Mouse (Mus musculus) CH12.LX (cell line): ENCODE results near the gene Olfr1124.

Experiments
- CTCF ChIP-seq, 2 experiments: IDR thresholded peaks in 1 of 2; conservative IDR thresholded peaks in 1 of 2; 2 replicates each; pipeline ENCODE4 v1.5.1; 2011 to 2012; ENCODE audit warnings: low read depth in 2 of 2, low read length in 2 of 2, improper control_type of control experiment in 1 of 2, inconsistent platforms in 1 of 2, mild to moderate bottlenecking in 1 of 2, moderate library complexity in 1 of 2
- JUND ChIP-seq: conservative IDR thresholded peaks from 2 replicates; pipeline ENCODE4 v1.6.1; 2011; ENCODE audit warnings: low read depth, low read length, improper control_type of control experiment
- NRF1 ChIP-seq: IDR thresholded peaks from 2 replicates; pipeline ENCODE4 v1.6.1; 2014; ENCODE audit warnings: low read depth, mild to moderate bottlenecking, inconsistent platforms, low read length, improper control_type of control experiment, moderate library complexity
- RCOR1 ChIP-seq: conservative IDR thresholded peaks from 2 replicates; pipeline ENCODE4 v1.6.1; 2012; ENCODE audit warnings: low read depth, mild to moderate bottlenecking, inconsistent platforms, low read length, improper control_type of control experiment
- USF1 ChIP-seq: IDR thresholded peaks from 2 replicates; pipeline ENCODE4 v1.6.1; 2014; ENCODE audit warnings: low read depth, mild to moderate bottlenecking, inconsistent platforms, low read length, improper control_type of control experiment
- ZMIZ1 ChIP-seq: IDR thresholded peaks from 2 replicates; pipeline ENCODE4 v1.6.1; 2012; ENCODE audit warnings: low read depth, mild to moderate bottlenecking, inconsistent platforms, low read length, improper control_type of control experiment

DNA sequence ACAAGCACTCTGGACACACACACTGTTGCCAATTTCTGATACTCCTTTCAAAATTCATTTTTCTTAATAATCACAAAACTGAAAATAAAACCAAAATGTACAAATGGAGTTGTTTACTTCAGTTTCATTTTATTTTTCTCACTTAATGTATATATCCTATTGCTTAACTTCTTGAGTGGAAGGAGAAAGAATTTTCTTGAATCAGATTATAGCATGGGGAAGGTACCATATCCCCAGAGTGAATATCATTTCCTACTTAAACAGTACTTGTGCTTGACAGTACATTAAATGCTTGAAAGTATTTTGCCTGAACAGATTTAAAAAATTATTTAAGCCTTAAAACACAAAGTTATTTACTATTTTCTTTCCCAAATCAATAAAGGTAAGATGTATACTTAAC lies 23.6 kb downstream of the Olfr1124 start, which contains the start of gene Olfr1126:
- no peak for TF ChIP-seq NRF1
- TF ChIP-seq CTCF (conservative IDR thresholded peaks at IDR 0.05 in 1 of 2, IDR thresholded peaks at IDR 0.05 in 1 of 2; ENCODE audit: low read depth in 2 of 2, low read length in 2 of 2): no peak
- no peak for TF ChIP-seq USF1
- no peak for TF ChIP-seq RCOR1
- no peak for TF ChIP-seq ZMIZ1
- no peak for TF ChIP-seq JUND
